Mouse (Mus musculus): ENCODE results near the gene Ap3d1. TPM values are rescaled to one million over a fixed set of nuclear protein-coding genes. Genes with fewer than 3 reads are reported as not detected.

The Ap3d1 gene
- polyA plus RNA-seq, 1 experiment from 2014 or later = 102 TPM

GRCm38 (mm10) chr10:80669737-80670485 is 72.2 kb downstream of the Ap3d1 start:
- no peaks in the 10 kb centered on the region for H3K27me3 ChIP-seq (replicated peaks; ENCODE audit: control insufficient read depth, insufficient read depth, low read length)
- no peak overlapping the region for H3K4me2 ChIP-seq (ENCODE audit: low read length)
- 92% methylated on average over 6 of the region's 7 CpGs for WGBS
- H3K4me1 ChIP-seq (ENCODE audit: control insufficient read depth, insufficient read depth, low read depth, low read length) = peaks cover 29% of the 10 kb centered on the region
- no peak for ATAC-seq
- H3K9me3 ChIP-seq (ENCODE audit: control insufficient read depth, low read length) = no peaks in the 10 kb centered on the region
- no peak overlapping the region for H3K4me3 ChIP-seq (ENCODE audit: low read length)
- H3K36me3 ChIP-seq (ENCODE audit: control insufficient read depth, insufficient read depth, low read length) = peaks cover 48% of the 10 kb centered on the region
- H3K9ac ChIP-seq (ENCODE audit: low read depth, low read length) = no peak overlapping the region
- no peak overlapping the region for H3K27ac ChIP-seq (ENCODE audit: low read depth, low read length)

GRCm38 (mm10) chr10:80669018-80669417 is 73.0 kb downstream of the Ap3d1 start:
- peaks cover 48% of the 10 kb centered on the region for H3K36me3 ChIP-seq (ENCODE audit: control insufficient read depth, insufficient read depth, low read length)
- no peak overlapping the region for H3K9ac ChIP-seq (ENCODE audit: low read depth, low read length)
- no peak overlapping the region for H3K4me2 ChIP-seq (ENCODE audit: low read length)
- peaks cover 20% of the 10 kb centered on the region for H3K4me1 ChIP-seq (ENCODE audit: control insufficient read depth, insufficient read depth, low read depth, low read length)
- ATAC-seq = no peak
- WGBS = 93% methylated on average over 12 of the region's 12 CpGs
- H3K4me3 ChIP-seq (ENCODE audit: low read length) = no peak overlapping the region
- H3K27ac ChIP-seq (ENCODE audit: low read depth, low read length) = no peak overlapping the region
- no peaks in the 10 kb centered on the region for H3K27me3 ChIP-seq (replicated peaks; ENCODE audit: control insufficient read depth, insufficient read depth, low read length)
- no peaks in the 10 kb centered on the region for H3K9me3 ChIP-seq (ENCODE audit: control insufficient read depth, low read length)

- Histone ChIP-seq H3K4me1 (ENCODE audit: control insufficient read depth, insufficient read depth, low read depth, low read length) (peaks cover 16% of the 10 kb centered on the region), H3K4me2 (ENCODE audit: low read length) (no peak overlapping the region), H3K9ac (ENCODE audit: low read depth, low read length) (no peak overlapping the region), H3K36me3 (ENCODE audit: control insufficient read depth, insufficient read depth, low read length) (peaks cover 48% of the 10 kb centered on the region), H3K9me3 (ENCODE audit: control insufficient read depth, low read length) (no peaks in the 10 kb centered on the region), H3K27me3 (replicated peaks; ENCODE audit: control insufficient read depth, insufficient read depth, low read length) (no peaks in the 10 kb centered on the region), H3K27ac (ENCODE audit: low read depth, low read length) (no peak overlapping the region), H3K4me3 (ENCODE audit: low read length) (no peak overlapping the region)
- ATAC-seq = no peak
- WGBS = 76% methylated on average over 11 of the region's 11 CpGs
These were observed 73.5 kb downstream of the Ap3d1 start for GRCm38 (mm10) chr10:80668614-80669013.

- Histone ChIP-seq H3K4me1 (ENCODE audit: control insufficient read depth, insufficient read depth, low read depth, low read length) (peaks cover under 1% of the 10 kb centered on the region), H3K9me3 (ENCODE audit: control insufficient read depth, low read length) (no peaks in the 10 kb centered on the region), H3K4me2 (ENCODE audit: low read length) (no peak overlapping the region), H3K4me3 (ENCODE audit: low read length) (no peak overlapping the region), H3K27me3 (replicated peaks; ENCODE audit: control insufficient read depth, insufficient read depth, low read length) (no peaks in the 10 kb centered on the region), H3K36me3 (ENCODE audit: control insufficient read depth, insufficient read depth, low read length) (peaks cover 48% of the 10 kb centered on the region), H3K9ac (ENCODE audit: low read depth, low read length) (no peak overlapping the region), H3K27ac (ENCODE audit: low read depth, low read length) (no peak overlapping the region)
- whole genome bisulfite sequencing = 80% methylated on average over 19 of the region's 19 CpGs
- ATAC-seq = no peak
These were observed 75.1 kb downstream of the Ap3d1 start for GRCm38 (mm10) chr10:80666837-80667412.

- Histone ChIP-seq H3K9ac (ENCODE audit: low read depth, low read length) (no peak overlapping the region), H3K9me3 (ENCODE audit: control insufficient read depth, low read length) (no peaks in the 10 kb centered on the region), H3K4me1 (ENCODE audit: control insufficient read depth, insufficient read depth, low read depth, low read length) (no peaks in the 10 kb centered on the region; the same call in none of the 2 replicates), H3K27ac (ENCODE audit: low read depth, low read length) (no peak overlapping the region), H3K4me2 (ENCODE audit: low read length) (no peak overlapping the region), H3K36me3 (ENCODE audit: control insufficient read depth, insufficient read depth, low read length) (peaks cover 42% of the 10 kb centered on the region), H3K27me3 (replicated peaks; ENCODE audit: control insufficient read depth, insufficient read depth, low read length) (no peaks in the 10 kb centered on the region), H3K4me3 (ENCODE audit: low read length) (no peak overlapping the region)
- ATAC-seq = no peak
- 78% methylated on average over 10 of the region's 10 CpGs for WGBS
These were observed 75.9 kb downstream of the Ap3d1 start for GRCm38 (mm10) chr10:80665981-80666733.

GRCm38 (mm10) chr10:80665459-80665858 is 76.6 kb downstream of the Ap3d1 start:
- H3K27me3 ChIP-seq (replicated peaks; ENCODE audit: control insufficient read depth, insufficient read depth, low read length) = no peaks in the 10 kb centered on the region
- WGBS = 71% methylated on average over 4 of the region's 4 CpGs
- H3K9me3 ChIP-seq (ENCODE audit: control insufficient read depth, low read length) = no peaks in the 10 kb centered on the region
- H3K36me3 ChIP-seq (ENCODE audit: control insufficient read depth, insufficient read depth, low read length) = peaks cover 38% of the 10 kb centered on the region
- no peak overlapping the region for H3K4me2 ChIP-seq (ENCODE audit: low read length)
- H3K27ac ChIP-seq (ENCODE audit: low read depth, low read length) = peak overlapping the region; percentile 45; the same call in 1 of the 2 replicates
- H3K4me1 ChIP-seq (ENCODE audit: control insufficient read depth, insufficient read depth, low read depth, low read length) = no peaks in the 10 kb centered on the region; the same call in none of the 2 replicates
- H3K4me3 ChIP-seq (ENCODE audit: low read length) = no peak overlapping the region
- H3K9ac ChIP-seq (ENCODE audit: low read depth, low read length) = peak overlapping the region; percentile 16; the same call in 1 of the 2 replicates
- ATAC-seq = no peak

GRCm38 (mm10) chr10:80665016-80665380 is 77.1 kb downstream of the Ap3d1 start:
- no peak for ATAC-seq
- H3K4me1 ChIP-seq (ENCODE audit: control insufficient read depth, insufficient read depth, low read depth, low read length) = no peaks in the 10 kb centered on the region; the same call in 1 of the 2 replicates
- no peak overlapping the region for H3K4me3 ChIP-seq (ENCODE audit: low read length)
- H3K9ac ChIP-seq (ENCODE audit: low read depth, low read length) = peak overlapping the region; percentile 16; the same call in 1 of the 2 replicates
- H3K36me3 ChIP-seq (ENCODE audit: control insufficient read depth, insufficient read depth, low read length) = peaks cover 34% of the 10 kb centered on the region
- H3K4me2 ChIP-seq (ENCODE audit: low read length) = no peak overlapping the region; the same call in 1 of the 2 replicates
- peak overlapping the region; percentile 61; the same call in 1 of the 2 replicates for H3K27ac ChIP-seq (ENCODE audit: low read depth, low read length)
- H3K27me3 ChIP-seq (replicated peaks; ENCODE audit: control insufficient read depth, insufficient read depth, low read length) = no peaks in the 10 kb centered on the region
- 22% methylated on average over 10 of the region's 10 CpGs for WGBS
- H3K9me3 ChIP-seq (ENCODE audit: control insufficient read depth, low read length) = no peaks in the 10 kb centered on the region

- no peak for ATAC-seq
These were observed 77.7 kb downstream of the Ap3d1 start for GRCm38 (mm10) chr10:80664197-80665015.

More at GRCm38 (mm10) chr10:80664197-80665015, 77.7 kb downstream of the Ap3d1 start:
- H3K9me3 ChIP-seq (ENCODE audit: control insufficient read depth, low read length) = no peaks in the 10 kb centered on the region
- no peak overlapping the region for H3K9ac ChIP-seq (ENCODE audit: low read depth, low read length)
- no peak overlapping the region; the same call in 1 of the 2 replicates for H3K4me2 ChIP-seq (ENCODE audit: low read length)
- peak overlapping the region; percentile 61; the same call in 1 of the 2 replicates for H3K27ac ChIP-seq (ENCODE audit: low read depth, low read length)
- WGBS = 31% methylated on average over 16 of the region's 16 CpGs
- H3K4me1 ChIP-seq (ENCODE audit: control insufficient read depth, insufficient read depth, low read depth, low read length) = no peaks in the 10 kb centered on the region; the same call in 1 of the 2 replicates
- H3K4me3 ChIP-seq (ENCODE audit: low read length) = no peak overlapping the region
- H3K36me3 ChIP-seq (ENCODE audit: control insufficient read depth, insufficient read depth, low read length) = peaks cover 32% of the 10 kb centered on the region
- no peaks in the 10 kb centered on the region for H3K27me3 ChIP-seq (replicated peaks; ENCODE audit: control insufficient read depth, insufficient read depth, low read length)
